Mouse (Mus musculus): ENCODE results near the gene Slx.
"Not testable (repeated sequence)": the region's sequence is repeated elsewhere in the genome, so short reads cannot be mapped to it uniquely, and the experiment has no call there.

The Slx gene

DNA sequence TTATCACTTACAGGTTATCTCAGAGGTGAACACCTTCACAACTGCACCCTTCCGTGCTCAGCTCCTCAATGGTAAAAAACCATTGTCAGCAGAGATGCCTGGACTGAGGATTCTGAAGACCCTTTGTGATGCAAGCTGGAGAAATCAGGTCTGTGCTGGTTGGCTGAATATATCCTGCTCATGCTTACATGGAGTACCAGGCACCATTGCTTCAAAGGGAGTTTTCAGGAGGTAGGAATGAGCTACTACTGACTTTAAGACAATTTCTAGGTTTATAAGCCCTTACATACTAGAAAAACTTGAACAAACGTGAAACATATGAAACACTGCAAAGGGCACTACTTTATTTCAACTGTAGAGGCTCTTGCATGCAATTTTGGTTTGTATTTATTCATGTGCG, at the start of gene Slx:
Gene Slx (minus strand): TSS at position 101 of the 400 bp plus-strand sequence.
- H3K27me3 ChIP-seq (ENCODE audit: control insufficient read depth, insufficient read depth, low read length, poor library complexity, severe bottlenecking); H3K36me3 ChIP-seq (ENCODE audit: control insufficient read depth, insufficient read depth, low read length, poor library complexity, severe bottlenecking); DNase-seq (ENCODE audit: low read depth, low spot score): not testable (repeated sequence)
